Mouse (Mus musculus) myocyte (in vitro differentiated cells): ENCODE results near the gene Kxd1.

Experiments
- MYOD1 ChIP-seq, 3 experiments: IDR thresholded peaks; one replicate each; pipeline ENCODE4 v1.6.1; 2011; ENCODE audit warnings: control low read depth in 2 of 3, low read depth in 2 of 3, mild to moderate bottlenecking in 2 of 3, moderate library complexity in 1 of 3; ENCODE audit not compliant: insufficient read length in 2 of 3, control insufficient read depth in 1 of 3
- POLR2A ChIP-seq: IDR thresholded peaks from one replicate; pipeline ENCODE4 v1.6.1; 2011; ENCODE audit warnings: low read depth, mild to moderate bottlenecking, control low read depth, moderate library complexity; ENCODE audit not compliant: insufficient read length
- TCF12 ChIP-seq: IDR thresholded peaks from one replicate; pipeline ENCODE4 v1.6.1; 2011; ENCODE audit warnings: mild to moderate bottlenecking, control low read depth; ENCODE audit not compliant: poor library complexity, insufficient read depth, severe bottlenecking
- USF1 ChIP-seq: IDR thresholded peaks from one replicate; pipeline ENCODE4 v1.6.1; 2011; ENCODE audit warnings: low read depth, mild to moderate bottlenecking, control low read depth, moderate library complexity

DNA sequence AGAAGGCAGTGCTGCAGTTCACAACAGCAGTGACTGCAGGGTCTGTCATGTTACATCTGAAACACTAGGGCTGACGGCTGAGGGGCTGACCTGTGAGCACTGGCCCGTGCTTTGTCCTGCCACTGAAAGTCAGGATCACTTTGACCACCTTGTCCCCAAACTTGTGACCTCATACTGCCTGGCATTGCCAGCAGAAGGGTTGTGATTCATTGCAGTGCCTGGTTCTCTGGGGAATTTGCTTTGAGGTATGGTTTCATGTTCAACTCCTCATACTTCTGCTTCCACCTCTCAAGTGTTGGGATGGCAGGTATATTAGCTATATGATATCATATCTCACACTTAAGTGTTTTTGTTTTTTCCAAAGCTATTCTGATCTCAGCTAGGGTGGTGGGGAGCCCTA, 7.9 kb upstream of the Kxd1 start:
- no peak for TF ChIP-seq USF1
- TF ChIP-seq POLR2A, result no peak
- no peak for TF ChIP-seq MYOD1 (IDR thresholded peaks at IDR 0.05; ENCODE audit: control insufficient read depth in 1 of 3, insufficient read length in 2 of 3, low read depth in 2 of 3)
- no peak for TF ChIP-seq TCF12
